Mouse (Mus musculus) gastrocnemius, adult 8-10 months (tissue): ENCODE results near the gene Cntd1. TPM values are rescaled to one million over a fixed set of nuclear protein-coding genes. Genes with fewer than 3 reads are reported as not detected.
"Not testable (repeated sequence)": the region's sequence is repeated elsewhere in the genome, so short reads cannot be mapped to it uniquely, and the experiment has no call there.

Source experiments
- DNase-seq, 2 experiments: peaks; one replicate each; pipeline ENCODE4 v3.0.0; 2022; ENCODE audit warnings: low spot score in 2 of 2
- total RNA-seq, 4 experiments: library from RNA; stranded (reverse); gene quantifications; 2 replicates each; pipeline ENCODE4 v1.2.4; 2022

Gene Cntd1
- total RNA-seq, 4 experiments from 2014 or later, result 0.29 to 0.53 (median 0.34) TPM; not detected in 1

- no peak for DNase-seq
Observed at GRCm38 (mm10) chr11:101328941-101329635, 50.3 kb downstream of the Cntd1 start.

- DNase-seq, result peak in 1 of 2 experiments; percentile 21
Observed at GRCm38 (mm10) chr11:101330371-101330924, 51.6 kb downstream of the Cntd1 start, which contains the start of gene Aoc3. Gene Aoc3, plus strand, starts transcription at chr11:101330605.

GRCm38 (mm10) chr11:101330961-101331360, 52.1 kb downstream of the Cntd1 start:
- DNase-seq, result not testable (repeated sequence)

- DNase-seq, result no peak
Observed at GRCm38 (mm10) chr11:101332537-101332936, 53.7 kb downstream of the Cntd1 start.

GRCm38 (mm10) chr11:101334023-101334422, 55.2 kb downstream of the Cntd1 start:
- no peak for DNase-seq

- DNase-seq, result no peak
Observed at GRCm38 (mm10) chr11:101334516-101334915, 55.7 kb downstream of the Cntd1 start.

- no peak for DNase-seq
Observed at GRCm38 (mm10) chr11:101335685-101336084, 56.9 kb downstream of the Cntd1 start.

GRCm38 (mm10) chr11:101338123-101338760, 59.4 kb downstream of the Cntd1 start:
- DNase-seq, result no peak

Other genes starting within 250 kb of the Cntd1 start
- gene Naglu, start 209.0 kb upstream of the Cntd1 start, total RNA-seq, result 1 to 10 TPM; 2.9 to 4.8 (median 4.0) TPM
- under 1 TPM in 1 of 4 experiments, not detected in 3; 0.21 TPM for gene Hsd17b1, start 200.6 kb upstream of the Cntd1 start, total RNA-seq
- 10 to 100 TPM in 1 of 4 experiments, 1 to 10 TPM in 3; 7.2 to 11.0 (median 8.5) TPM for gene Coasy, start 196.4 kb upstream of the Cntd1 start, total RNA-seq
- gene Mlx, start 191.7 kb upstream of the Cntd1 start, total RNA-seq, result 10 to 100 TPM in 2 of 4 experiments, 1 to 10 TPM in 2; 8.0 to 12.3 (median 9.4) TPM
- 1 to 10 TPM; 1.3 to 1.5 (median 1.4) TPM for gene Psmc3ip, start 183.6 kb upstream of the Cntd1 start, total RNA-seq
- 10 to 100 TPM; 28.8 to 30.4 (median 30.1) TPM for gene Retreg3, start 159.1 kb upstream of the Cntd1 start, total RNA-seq
- 10 to 100 TPM; 23.2 to 27.9 (median 25.9) TPM for gene Tubg1, start 159.1 kb upstream of the Cntd1 start, total RNA-seq
- 1 to 10 TPM; 2.9 to 3.6 (median 3.2) TPM for gene Tubg2, start 123.1 kb upstream of the Cntd1 start, total RNA-seq
- 1 to 10 TPM in 1 of 4 experiments, under 1 TPM in 3; 0.67 to 1.3 (median 0.81) TPM for gene Cntnap1, start 108.5 kb upstream of the Cntd1 start, total RNA-seq
- 10 to 100 TPM; 25.6 to 38.5 (median 33.9) TPM for gene Plekhh3, start 107.7 kb upstream of the Cntd1 start, total RNA-seq
- not detected for gene Ccr10, start 103.6 kb upstream of the Cntd1 start, total RNA-seq
- gene Ezh1, start 52.5 kb upstream of the Cntd1 start, total RNA-seq, result 10 to 100 TPM; 24.3 to 31.0 (median 26.2) TPM
- gene Ramp2, start 33.0 kb upstream of the Cntd1 start, total RNA-seq, result 10 to 100 TPM; 19.3 to 28.6 (median 25.4) TPM
- gene Vps25, start 25.3 kb upstream of the Cntd1 start, total RNA-seq, result 10 to 100 TPM; 44.9 to 48.1 (median 47.2) TPM
- gene Wnk4, start 18.4 kb upstream of the Cntd1 start, total RNA-seq, result under 1 TPM in 3 of 4 experiments, not detected in 1; 0.12 to 0.49 (median 0.32) TPM
- 10 to 100 TPM; 71.9 to 80.9 (median 76.5) TPM for gene Coa3, start 102 bp downstream of the Cntd1 start, total RNA-seq
- 100 to 1,000 TPM in 2 of 4 experiments, 10 to 100 TPM in 2; 86.0 to 113 (median 101) TPM for gene Becn1, start 23.3 kb downstream of the Cntd1 start, total RNA-seq
- 10 to 100 TPM; 59.5 to 80.8 (median 69.4) TPM for gene Psme3, start 37.2 kb downstream of the Cntd1 start, total RNA-seq
- 1 to 10 TPM in 1 of 4 experiments, under 1 TPM in 3; 0.46 to 1.1 (median 0.59) TPM for gene Aoc2, start 46.1 kb downstream of the Cntd1 start, total RNA-seq
- gene Aoc3, start 51.6 kb downstream of the Cntd1 start, total RNA-seq, result 10 to 100 TPM in 1 of 4 experiments, 1 to 10 TPM in 3; 2.0 to 11.5 (median 5.1) TPM
- gene G6pc, start 88.5 kb downstream of the Cntd1 start, total RNA-seq, result under 1 TPM in 1 of 4 experiments, not detected in 3; 0.16 TPM
- 10 to 100 TPM; 17.4 to 25.9 (median 25.2) TPM for gene Aarsd1, start 138.6 kb downstream of the Cntd1 start, total RNA-seq
- 10 to 100 TPM in 2 of 4 experiments, 1 to 10 TPM in 2; 4.4 to 13.0 (median 8.2) TPM for gene Gm27029, start 145.8 kb downstream of the Cntd1 start, total RNA-seq
- gene Rundc1, start 146.1 kb downstream of the Cntd1 start, total RNA-seq, result 1 to 10 TPM; 7.7 to 8.5 (median 7.9) TPM
- gene Ptges3l, start 146.3 kb downstream of the Cntd1 start, total RNA-seq, result 10 to 100 TPM; 82.1 to 86.1 (median 84.0) TPM
- 10 to 100 TPM; 20.8 to 47.8 (median 31.7) TPM for gene Rpl27, start 163.3 kb downstream of the Cntd1 start, total RNA-seq
- gene Ifi35, start 169.4 kb downstream of the Cntd1 start, total RNA-seq, result 1 to 10 TPM; 7.4 to 9.7 (median 8.7) TPM
- 1 to 10 TPM; 2.4 to 3.9 (median 3.5) TPM for gene Rnd2, start 186.0 kb downstream of the Cntd1 start, total RNA-seq
- gene Vat1, start 187.2 kb downstream of the Cntd1 start, total RNA-seq, result 10 to 100 TPM in 2 of 4 experiments, 1 to 10 TPM in 2; 7.9 to 14.0 (median 9.8) TPM